9 mouse cellular contexts compared by ENCODE assay signal in the genomic region with DNA sequence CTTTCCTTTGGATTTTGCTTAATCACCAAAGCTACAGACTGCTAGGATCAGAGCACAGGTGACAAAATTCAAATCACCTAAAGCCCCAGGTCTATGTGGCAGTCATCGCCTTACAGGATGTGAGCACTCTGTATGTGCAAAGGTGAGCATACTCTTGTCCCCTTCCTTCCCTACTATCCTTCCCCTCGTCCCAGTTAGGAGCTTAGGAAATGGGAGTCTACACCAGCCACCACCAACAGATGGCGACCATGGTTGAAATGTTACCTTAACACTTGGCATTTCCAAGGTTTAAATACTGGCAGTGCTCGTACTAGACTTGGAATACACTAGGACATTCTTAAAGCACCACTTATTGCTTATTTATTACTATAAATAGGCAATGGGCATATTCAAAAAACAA.
DNase-seq lines count a peak whose midpoint lies in the region; ATAC-seq and TF ChIP-seq lines count a peak whose summit lies in the region.
"Had no signal": no experiment of that assay in that cellular context is flagged by ENCODE, and none has a peak within 500 bp of the region (broad histone marks: within the 10 kb centered on the region; RNA-seq: fewer than 3 reads in every experiment).

No protein-coding gene starts in this region.

- no peak overlapping the region for H3K9ac ChIP-seq in kidney, embryonic 16.5 days (replicated peaks; ENCODE audit: low read length)
- H3K9ac ChIP-seq: limb, embryonic 13.5 days had no signal

- no peaks in the 10 kb centered on the region for H3K36me3 ChIP-seq in kidney, embryonic 16.5 days (ENCODE audit: insufficient read depth, low read length)
- no peaks in the 10 kb centered on the region for H3K36me3 ChIP-seq in midbrain, embryonic 10.5 days

- TF ChIP-seq CTCF in layer of hippocampus, adult 2 months (conservative IDR thresholded peaks at IDR 0.05) = peak; percentile 77
- peak; percentile 68 for TF ChIP-seq CTCF in cortical plate, adult 2 months (IDR thresholded peaks at IDR 0.05; ENCODE audit: extremely low read depth, insufficient read depth, low read length)

- WGBS in kidney, embryonic 16.5 days = 33% methylated on average over 4 of the region's 4 CpGs
- 17% methylated on average over 4 of the region's 4 CpGs for WGBS in midbrain, embryonic 10.5 days

- no peaks in the 10 kb centered on the region for H3K27me3 ChIP-seq in kidney, embryonic 16.5 days (ENCODE audit: insufficient read depth, low read length)
- H3K27me3 ChIP-seq in midbrain, embryonic 10.5 days (ENCODE audit: low read depth, poor library complexity, severe bottlenecking) = peaks cover 100% of the 10 kb centered on the region
- H3K27me3 ChIP-seq: limb, embryonic 13.5 days had no signal

- H3K4me2 ChIP-seq in kidney, embryonic 16.5 days (replicated peaks; ENCODE audit: low read depth, low read length) = no peak overlapping the region

- H3K4me1 ChIP-seq in cortical plate, adult 2 months (ENCODE audit: control insufficient read depth, insufficient read depth, low read length) = no peaks in the 10 kb centered on the region; the same call in 1 of the 2 replicates
- peaks cover 36% of the 10 kb centered on the region for H3K4me1 ChIP-seq in kidney, embryonic 16.5 days (ENCODE audit: insufficient read depth, low read length)
- H3K4me1 ChIP-seq in midbrain, embryonic 10.5 days = peaks cover 49% of the 10 kb centered on the region

- H3K4me3 ChIP-seq in layer of hippocampus, adult 2 months = no peak overlapping the region
- H3K4me3 ChIP-seq in cortical plate, adult 2 months (ENCODE audit: insufficient read depth, low read length) = no peak overlapping the region
- H3K4me3 ChIP-seq in kidney, embryonic 16.5 days (ENCODE audit: low read length) = no peak overlapping the region
- H3K4me3 ChIP-seq in midbrain, embryonic 10.5 days = peak overlapping the region; percentile 43; the same call in 1 of the 2 replicates
- H3K4me3 ChIP-seq: limb, embryonic 13.5 days had no signal

- peak in 1 of 2 experiments; percentile 33 for DNase-seq in layer of hippocampus, adult 2 months (ENCODE audit: low spot score in 2 of 2)
- no peak for DNase-seq in layer of hippocampus, adult 9-10 months (ENCODE audit: low spot score)
- peak; percentile 65 for DNase-seq in R1 (ENCODE audit: low read depth, low spot score)
- no peak for DNase-seq in midbrain, embryonic 10.5 days (ENCODE audit: low spot score)
- DNase-seq in Muller cell, postnatal 12 days (ENCODE audit: inconsistent ontology term) = no peak

- TF ChIP-seq POLR2A in cortical plate, adult 2 months (IDR thresholded peaks at IDR 0.05; ENCODE audit: extremely low read depth, insufficient read depth, low read length) = no peak

- 0 out of 2 replicates have a peak, but pooled peaks have one; percentile 36 for ATAC-seq in kidney, embryonic 16.5 days (ENCODE audit: low FRiP score, low TSS enrichment)
- ATAC-seq in activated CD4-positive, CD25-positive, alpha-beta regulatory T cell, adult 4 months = no peak

- no peaks in the 10 kb centered on the region for H3K9me3 ChIP-seq in kidney, embryonic 16.5 days (ENCODE audit: low read length)
- H3K9me3 ChIP-seq in midbrain, embryonic 10.5 days (replicated peaks) = no peaks in the 10 kb centered on the region
- H3K9me3 ChIP-seq: limb, embryonic 13.5 days had no signal

- no peak overlapping the region for H3K27ac ChIP-seq in layer of hippocampus, adult 2 months
- no peak overlapping the region for H3K27ac ChIP-seq in cortical plate, adult 2 months (ENCODE audit: insufficient read depth, low read length)
- no peak overlapping the region for H3K27ac ChIP-seq in kidney, embryonic 16.5 days (ENCODE audit: low read length)
- H3K27ac ChIP-seq in midbrain, embryonic 10.5 days (replicated peaks) = no peak overlapping the region
- H3K27ac ChIP-seq: limb, embryonic 13.5 days had no signal
